Mouse (Mus musculus): ENCODE results near the gene Gm12355. TPM values are rescaled to one million over a fixed set of nuclear protein-coding genes. Genes with fewer than 3 reads are reported as not detected.
A peak's percentile ranks its signal among the peaks of the same experiment; 100 is the strongest.

Gene Gm12355
- polyA plus RNA-seq, 1 experiment: not detected

- no peak overlapping the region for H3K4me3 ChIP-seq (replicated peaks; ENCODE audit: extremely low read depth, low read depth, low read length)
- H3K4me1 ChIP-seq (ENCODE audit: control insufficient read depth, insufficient read depth, low read length): no peaks in the 10 kb centered on the region
- DNase-seq: no peak
- WGBS: 73% methylated on average over 2 of the region's 2 CpGs
- TF ChIP-seq POLR2A (IDR thresholded peaks at IDR 0.05; ENCODE audit: borderline replicate concordance, extremely low read depth, low read depth, low read length): no peak
- no peak for TF ChIP-seq CTCF (IDR thresholded peaks at IDR 0.05; ENCODE audit: insufficient read depth, low read length)
Measured at GRCm38 (mm10) chr11:98603953-98604352, 21.5 kb downstream of the Gm12355 start.

- DNase-seq: no peak
- no peak for TF ChIP-seq CTCF (IDR thresholded peaks at IDR 0.05; ENCODE audit: insufficient read depth, low read length)
- TF ChIP-seq POLR2A (IDR thresholded peaks at IDR 0.05; ENCODE audit: borderline replicate concordance, extremely low read depth, low read depth, low read length): no peak
- WGBS: 2% methylated on average over 20 of the region's 20 CpGs
- peak overlapping the region; percentile 16 for H3K4me3 ChIP-seq (replicated peaks; ENCODE audit: extremely low read depth, low read depth, low read length)
- no peaks in the 10 kb centered on the region for H3K4me1 ChIP-seq (ENCODE audit: control insufficient read depth, insufficient read depth, low read length)
Measured at GRCm38 (mm10) chr11:98602090-98602690, 23.3 kb downstream of the Gm12355 start.

GRCm38 (mm10) chr11:98599291-98599690, 26.2 kb downstream of the Gm12355 start:
- no peak for DNase-seq
- 28% methylated on average over 18 of the region's 18 CpGs for WGBS
- Histone ChIP-seq H3K4me3 (replicated peaks; ENCODE audit: extremely low read depth, low read depth, low read length) (no peak overlapping the region), H3K4me1 (ENCODE audit: control insufficient read depth, insufficient read depth, low read length) (no peaks in the 10 kb centered on the region)
- no peak for TF ChIP-seq CTCF (IDR thresholded peaks at IDR 0.05; ENCODE audit: insufficient read depth, low read length)
- TF ChIP-seq POLR2A (IDR thresholded peaks at IDR 0.05; ENCODE audit: borderline replicate concordance, extremely low read depth, low read depth, low read length): no peak

DNA sequence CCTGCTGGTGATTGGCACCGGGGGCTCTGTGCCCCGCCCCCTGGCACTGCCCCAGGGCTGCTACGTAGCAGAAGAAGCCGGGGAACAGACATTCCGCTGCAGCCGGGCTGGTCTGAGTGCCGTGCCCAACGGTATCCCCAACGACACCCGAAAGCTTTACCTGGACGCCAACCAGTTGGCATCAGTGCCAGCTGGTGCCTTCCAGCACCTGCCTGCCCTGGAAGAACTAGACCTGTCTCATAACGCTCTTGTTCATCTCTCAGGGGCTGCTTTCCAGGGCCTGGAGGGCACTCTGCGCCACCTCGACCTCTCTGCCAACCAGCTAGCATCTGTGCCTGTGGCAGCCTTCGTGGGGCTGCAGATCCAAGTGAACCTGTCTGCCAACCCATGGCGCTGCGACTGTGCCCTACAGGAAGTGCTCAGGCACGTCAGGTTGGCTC, 26.6 kb downstream of the Gm12355 start:
- DNase-seq: no peak
- no peaks in the 10 kb centered on the region for H3K4me1 ChIP-seq (ENCODE audit: control insufficient read depth, insufficient read depth, low read length)
- TF ChIP-seq CTCF (IDR thresholded peaks at IDR 0.05; ENCODE audit: insufficient read depth, low read length) (no peak), POLR2A (IDR thresholded peaks at IDR 0.05; ENCODE audit: borderline replicate concordance, extremely low read depth, low read depth, low read length) (no peak)
- 44% methylated on average over 18 of the region's 18 CpGs for WGBS
- no peak overlapping the region for H3K4me3 ChIP-seq (replicated peaks; ENCODE audit: extremely low read depth, low read depth, low read length)

- TF ChIP-seq CTCF (IDR thresholded peaks at IDR 0.05; ENCODE audit: insufficient read depth, low read length) (no peak), POLR2A (IDR thresholded peaks at IDR 0.05; ENCODE audit: borderline replicate concordance, extremely low read depth, low read depth, low read length) (no peak)
Measured at GRCm38 (mm10) chr11:98597991-98598390, 27.5 kb downstream of the Gm12355 start, which contains the start of gene Lrrc3c. TSS of gene Lrrc3c (plus strand) at chr11:98598291.

DNA sequence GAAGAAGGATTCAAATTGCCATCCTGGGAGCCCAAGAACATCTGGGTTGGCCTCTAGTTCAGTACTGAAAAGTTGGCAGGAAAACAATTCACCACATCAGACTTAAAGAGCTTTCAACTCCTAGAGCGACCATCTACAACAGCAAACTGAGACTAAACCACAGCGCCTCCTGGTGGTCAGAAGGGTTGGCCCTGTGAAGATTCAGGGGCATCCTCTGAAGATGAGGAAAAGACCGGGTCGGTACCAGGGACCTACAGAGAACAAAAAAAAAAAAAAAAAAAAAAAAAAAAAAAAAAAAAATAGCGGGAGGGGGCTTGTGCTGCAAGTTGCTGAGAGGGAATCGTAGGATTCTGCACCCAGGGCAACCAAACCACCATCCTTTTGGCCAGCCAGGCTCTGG, 28.1 kb downstream of the Gm12355 start:
- 17% methylated on average over 6 of the region's 6 CpGs for WGBS
- Histone ChIP-seq H3K4me1 (ENCODE audit: control insufficient read depth, insufficient read depth, low read length) (no peaks in the 10 kb centered on the region), H3K4me3 (replicated peaks; ENCODE audit: extremely low read depth, low read depth, low read length) (no peak overlapping the region)
- TF ChIP-seq POLR2A (IDR thresholded peaks at IDR 0.05; ENCODE audit: borderline replicate concordance, extremely low read depth, low read depth, low read length): no peak
- TF ChIP-seq CTCF (IDR thresholded peaks at IDR 0.05; ENCODE audit: insufficient read depth, low read length): peak; percentile 78
- peak; percentile 65 for DNase-seq

More at GRCm38 (mm10) chr11:98597991-98598390, 27.5 kb downstream of the Gm12355 start, which contains the start of gene Lrrc3c:
- H3K4me3 ChIP-seq (replicated peaks; ENCODE audit: extremely low read depth, low read depth, low read length): no peak within 1 kb of the TSS
- H3K4me1 ChIP-seq (ENCODE audit: control insufficient read depth, insufficient read depth, low read length): no peaks in the 10 kb centered on the region
- WGBS: 72% methylated on average over 8 of the region's 8 CpGs
- no peak for DNase-seq

DNA sequence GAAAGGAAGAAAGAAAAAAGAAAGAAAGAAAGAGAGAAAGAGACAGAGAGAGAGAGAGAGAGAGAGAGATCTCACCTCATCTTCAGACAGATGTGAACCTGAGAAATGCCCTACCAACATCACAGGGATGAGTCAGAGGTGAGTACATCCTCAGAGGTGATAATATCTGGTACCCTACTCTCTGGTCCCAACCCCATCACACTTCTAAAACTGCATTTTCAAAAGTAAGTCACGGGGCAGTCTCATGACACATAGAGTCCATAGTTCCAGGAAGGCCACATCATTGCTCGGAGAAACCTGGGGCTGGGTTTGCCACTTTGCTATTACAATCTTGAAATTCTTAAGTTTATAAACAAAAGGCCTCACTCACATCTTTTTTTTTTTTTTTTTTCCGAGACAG, 29.5 kb downstream of the Gm12355 start:
- TF ChIP-seq POLR2A (IDR thresholded peaks at IDR 0.05; ENCODE audit: borderline replicate concordance, extremely low read depth, low read depth, low read length): no peak
- TF ChIP-seq CTCF (IDR thresholded peaks at IDR 0.05; ENCODE audit: insufficient read depth, low read length): no peak
- no peak overlapping the region for H3K4me3 ChIP-seq (replicated peaks; ENCODE audit: extremely low read depth, low read depth, low read length)
- DNase-seq: no peak
- 68% methylated on average over 3 of the region's 3 CpGs for WGBS
- no peaks in the 10 kb centered on the region for H3K4me1 ChIP-seq (ENCODE audit: control insufficient read depth, insufficient read depth, low read length)

- no peaks in the 10 kb centered on the region for H3K4me1 ChIP-seq (ENCODE audit: control insufficient read depth, insufficient read depth, low read length)
- TF ChIP-seq CTCF (IDR thresholded peaks at IDR 0.05; ENCODE audit: insufficient read depth, low read length): no peak
- TF ChIP-seq POLR2A (IDR thresholded peaks at IDR 0.05; ENCODE audit: borderline replicate concordance, extremely low read depth, low read depth, low read length): no peak
- WGBS: 75% methylated on average over 10 of the region's 10 CpGs
- DNase-seq: no peak
- no peak overlapping the region for H3K4me3 ChIP-seq (replicated peaks; ENCODE audit: extremely low read depth, low read depth, low read length)
Measured at GRCm38 (mm10) chr11:98595473-98595872, 30.0 kb downstream of the Gm12355 start.

GRCm38 (mm10) chr11:98595021-98595420, 30.4 kb downstream of the Gm12355 start:
- H3K4me3 ChIP-seq (replicated peaks; ENCODE audit: extremely low read depth, low read depth, low read length): no peak overlapping the region
- no peak for DNase-seq

More at GRCm38 (mm10) chr11:98595021-98595420, 30.4 kb downstream of the Gm12355 start:
- 61% methylated on average over 6 of the region's 6 CpGs for WGBS
- no peak for TF ChIP-seq CTCF (IDR thresholded peaks at IDR 0.05; ENCODE audit: insufficient read depth, low read length)
- no peak for TF ChIP-seq POLR2A (IDR thresholded peaks at IDR 0.05; ENCODE audit: borderline replicate concordance, extremely low read depth, low read depth, low read length)
- no peaks in the 10 kb centered on the region for H3K4me1 ChIP-seq (ENCODE audit: control insufficient read depth, insufficient read depth, low read length)

All from lung, adult 2 months (tissue).